Mouse (Mus musculus) limb, embryonic 15.5 days (tissue): ENCODE data around the gene Smok2a. TPM values are rescaled to one million over a fixed set of nuclear protein-coding genes. Genes with fewer than 3 reads are reported as not detected.
A peak's percentile ranks its signal among the peaks of the same experiment; 100 is the strongest.
"Not testable (repeated sequence)": the region's sequence is repeated elsewhere in the genome, so short reads cannot be mapped to it uniquely, and the experiment has no call there.

ENCODE experiments used
- ATAC-seq: fragments of 200-750 bp; cut with Nextera tagmentation; 2 replicates; pipeline ENCODE4 v1.8.0; 2017; ENCODE audit warnings: low read depth, moderate TSS enrichment; ENCODE audit not compliant: insufficient number of reproducible peaks, low FRiP score, low TSS enrichment
- H3K27ac ChIP-seq: fragments of 300-500 bp; sonication (generic); 2 replicates; pipeline ENCODE4 v1.5.1; 2015; ENCODE audit warnings: moderate library complexity, mild to moderate bottlenecking, inconsistent platforms
- H3K27me3 ChIP-seq: fragments of 300-500 bp; sonication (generic); 2 replicates; pipeline ENCODE4 v1.6.1; 2015; ENCODE audit warnings: inconsistent platforms
- H3K36me3 ChIP-seq: fragments of 300-500 bp; sonication (generic); 2 replicates; pipeline ENCODE4 v1.6.1; 2015; ENCODE audit warnings: inconsistent platforms
- H3K4me1 ChIP-seq: fragments of 300-500 bp; sonication (generic); 2 replicates; pipeline ENCODE4 v1.6.1; 2015; ENCODE audit warnings: inconsistent platforms
- H3K4me2 ChIP-seq: fragments of 300-500 bp; sonication (generic); 2 replicates; pipeline ENCODE4 v1.6.1; 2015; ENCODE audit warnings: mild to moderate bottlenecking, inconsistent platforms
- H3K4me3 ChIP-seq: fragments of 300-500 bp; sonication (generic); 2 replicates; pipeline ENCODE4 v1.5.1; 2015; ENCODE audit warnings: mild to moderate bottlenecking, inconsistent platforms
- H3K9ac ChIP-seq: fragments of 300-500 bp; sonication (generic); 2 replicates; pipeline ENCODE4 v1.6.1; 2015; ENCODE audit warnings: inconsistent platforms
- H3K9me3 ChIP-seq: fragments of 300-500 bp; sonication (generic); 2 replicates; pipeline ENCODE4 v1.6.1; 2016; ENCODE audit warnings: inconsistent platforms
- WGBS: fragments of 180-500 bp; shearing (Covaris S2); methylation state at CpG from one replicate; pipeline ENCODE4 v1.1.7; 2015; 5-methylcytosine and 5-hydroxymethylcytosine counted together
- polyA plus RNA-seq: library from polyadenylated mRNA; unstranded; fragments of >200 nt; fragmentation: Nextera tagmentation; extraction: Ambion mirVana; gene quantifications from 2 replicates; pipeline ENCODE4 v1.2.1, GENCODE M21; 2015

Smok2a gene
- polyA plus RNA-seq, 1 experiment from 2014 or later = not detected

GRCm38 (mm10) chr17:13229957-13230356 is 9.0 kb downstream of the Smok2a start, which contains the start of gene Smok2b:
Gene Smok2b, plus strand, starts transcription at chr17:13230257.
- not testable (repeated sequence) for ATAC-seq, H3K27me3 ChIP-seq, H3K4me1 ChIP-seq, H3K9ac ChIP-seq, H3K27ac ChIP-seq, H3K4me2 ChIP-seq, H3K4me3 ChIP-seq, H3K36me3 ChIP-seq
- WGBS = 77% methylated on average over 2 of the region's 2 CpGs
- peaks cover 56% of the 10 kb centered on the region for H3K9me3 ChIP-seq

- H3K9ac ChIP-seq, H3K4me3 ChIP-seq, H3K4me1 ChIP-seq, H3K4me2 ChIP-seq, ATAC-seq, H3K36me3 ChIP-seq, H3K27me3 ChIP-seq, H3K27ac ChIP-seq: not testable (repeated sequence)
- 82% methylated on average over 4 of the region's 4 CpGs for WGBS
- peaks cover 28% of the 10 kb centered on the region for H3K9me3 ChIP-seq
These were observed 18.5 kb downstream of the Smok2a start for GRCm38 (mm10) chr17:13239461-13239860.

- H3K4me3 ChIP-seq, H3K4me2 ChIP-seq, H3K36me3 ChIP-seq, H3K9ac ChIP-seq, H3K27me3 ChIP-seq, H3K4me1 ChIP-seq, H3K27ac ChIP-seq: not testable (repeated sequence)
- peaks cover 15% of the 10 kb centered on the region for H3K9me3 ChIP-seq
- peak; percentile 61 for ATAC-seq
- 86% methylated on average over 7 of the region's 13 CpGs for WGBS
These were observed 20.1 kb downstream of the Smok2a start for GRCm38 (mm10) chr17:13240807-13241727.

GRCm38 (mm10) chr17:13254786-13255185 is 33.8 kb downstream of the Smok2a start:
- not testable (repeated sequence) for H3K27me3 ChIP-seq, H3K36me3 ChIP-seq, H3K4me2 ChIP-seq, ATAC-seq, H3K27ac ChIP-seq, H3K9ac ChIP-seq, H3K4me1 ChIP-seq, H3K9me3 ChIP-seq, H3K4me3 ChIP-seq
- 62% methylated on average over 1 of the region's 5 CpGs for WGBS

Other genes with a start within 250 kb of the Smok2a start
- 106 and 124 TPM in 2 replicates for gene Wtap, start 227.0 kb upstream of the Smok2a start, polyA plus RNA-seq
- gene Sod2, start 214.3 kb upstream of the Smok2a start, polyA plus RNA-seq = 89.2 and 111 TPM in 2 replicates
- gene Gpr31b, start 168.9 kb upstream of the Smok2a start, polyA plus RNA-seq = 0.22 TPM in 1 of 2 replicates, not detected in the other
- gene Tcp10b, start 160.1 kb upstream of the Smok2a start, polyA plus RNA-seq = 0.10 TPM in 1 of 2 replicates, not detected in the other
- 0.08 and 0.14 TPM in 2 replicates for gene Unc93a, start 89.4 kb upstream of the Smok2a start, polyA plus RNA-seq
- not detected in 2 replicates for gene Smok2b, start 9.1 kb downstream of the Smok2a start, polyA plus RNA-seq
- not detected in 2 replicates for gene Tcp10c, start 133.4 kb downstream of the Smok2a start, polyA plus RNA-seq